Mouse (Mus musculus) small intestine, adult 2 months (tissue): ENCODE results near the gene Fstl3.

Experiments used
- CTCF ChIP-seq: fragments of 200-500 bp; IDR thresholded peaks from 2 replicates; pipeline ENCODE4 v1.5.1; 2012; ENCODE audit warnings: low read depth, mild to moderate bottlenecking, control low read depth, inconsistent platforms, low read length, moderate library complexity, mixed read lengths; ENCODE audit not compliant: insufficient replicate concordance, insufficient read length; ENCODE audit errors: extremely low read depth
- POLR2A ChIP-seq: fragments of 200-500 bp; IDR thresholded peaks from 2 replicates; pipeline ENCODE4 v1.6.1; 2012; ENCODE audit warnings: low read depth, mild to moderate bottlenecking, control low read depth, inconsistent platforms, low read length, moderate library complexity

- no peak for TF ChIP-seq CTCF
- TF ChIP-seq POLR2A: no peak
Observed at GRCm38 (mm10) chr10:79814271-79814842, 37.3 kb downstream of the Fstl3 start.
